Mouse (Mus musculus) heart, postnatal 4 days (tissue): ENCODE results near the gene Pdcd7. TPM values are rescaled to one million over a fixed set of nuclear protein-coding genes. Genes with fewer than 3 reads are reported as not detected.

Source experiments
- DNase-seq: peaks from one replicate; pipeline ENCODE4 v3.0.0; 2021
- total RNA-seq, 2 experiments: library from RNA; stranded (reverse); gene quantifications; 2 replicates each; pipeline ENCODE4 v1.2.3; 2021

The Pdcd7 gene
- total RNA-seq, 2 experiments from 2014 or later, result 12.1 to 13.2 TPM

DNA sequence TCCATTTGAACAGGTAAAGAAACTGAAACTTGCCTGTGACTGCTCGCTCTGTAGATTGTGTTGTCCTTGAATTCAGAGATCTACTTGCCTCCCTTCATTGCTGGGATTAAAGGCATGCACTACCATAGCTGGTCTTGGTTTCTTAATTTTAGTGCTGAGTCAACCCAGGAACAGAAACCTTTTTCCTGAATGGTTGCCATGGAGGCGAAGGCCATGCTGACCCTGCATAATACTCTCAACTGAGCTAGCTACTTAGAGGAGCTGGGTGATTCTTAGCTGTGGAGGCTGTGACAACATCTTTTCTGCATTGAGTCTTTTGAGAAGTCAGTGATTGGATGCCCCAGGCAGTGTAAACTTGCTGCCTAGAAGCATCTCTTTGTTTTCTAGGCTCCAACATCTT, 11.1 kb downstream of the Pdcd7 start:
- DNase-seq, result no peak

DNA sequence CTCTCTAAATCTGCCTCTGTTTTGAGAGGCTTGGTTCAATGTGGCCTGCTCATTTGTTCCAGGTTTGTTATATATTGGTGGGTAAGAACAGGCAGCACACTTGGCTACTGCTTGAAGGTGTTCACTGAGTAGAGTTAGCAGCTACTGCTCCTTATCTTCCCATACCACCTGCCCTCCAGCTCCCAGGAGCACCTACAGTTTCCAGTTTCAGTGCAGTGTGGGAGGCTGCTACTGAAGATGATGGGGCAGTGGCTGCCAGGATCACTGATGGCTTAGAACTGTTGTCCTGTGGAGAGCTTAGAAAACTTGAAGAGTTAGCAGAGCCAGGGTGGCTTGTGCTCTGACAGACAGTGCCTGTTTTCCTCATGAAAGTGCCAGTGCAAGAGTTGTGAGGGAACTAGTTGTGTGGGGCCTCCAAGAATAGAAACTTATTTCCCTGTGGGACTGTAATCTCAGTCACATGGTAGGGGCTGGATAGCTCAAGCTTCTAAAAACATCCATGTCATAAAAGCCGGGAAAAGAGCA, 13.1 kb downstream of the Pdcd7 start:
- no peak for DNase-seq

- DNase-seq, result no peak
Observed at GRCm38 (mm10) chr9:65360641-65361448, 14.9 kb downstream of the Pdcd7 start, which contains the start of gene Ubap1l. Gene Ubap1l (plus strand): TSS chr9:65361041.

GRCm38 (mm10) chr9:65363684-65364083, 17.8 kb downstream of the Pdcd7 start:
- no peak for DNase-seq

- DNase-seq, result no peak
Observed at GRCm38 (mm10) chr9:65365721-65366120, 19.8 kb downstream of the Pdcd7 start.

DNA sequence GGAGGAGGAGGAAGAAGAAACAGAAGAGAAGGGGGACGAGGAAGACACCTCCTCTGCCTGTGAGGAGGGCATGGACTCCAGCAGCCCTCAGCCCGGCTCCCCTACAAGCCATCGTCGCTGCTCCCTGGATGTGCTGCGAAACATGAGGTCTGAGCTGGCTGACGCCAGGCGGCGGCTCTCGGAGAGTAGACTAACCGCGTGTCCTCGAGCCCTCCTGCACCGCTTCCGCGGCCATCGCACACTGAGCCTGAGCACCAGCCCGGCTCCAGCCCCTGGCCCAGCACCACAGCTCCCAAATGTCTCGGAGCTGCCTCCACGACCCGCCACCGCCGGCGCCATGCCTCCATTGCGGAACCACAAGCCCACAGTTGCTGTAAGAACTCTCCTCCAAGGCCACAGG, 25.9 kb downstream of the Pdcd7 start:
- no peak for DNase-seq

- peak; percentile 62 for DNase-seq
Observed at GRCm38 (mm10) chr9:65372449-65372848, 26.5 kb downstream of the Pdcd7 start.

- DNase-seq, result peak; percentile 25
Observed at GRCm38 (mm10) chr9:65374468-65375162, 28.7 kb downstream of the Pdcd7 start.

GRCm38 (mm10) chr9:65375163-65375934, 29.4 kb downstream of the Pdcd7 start:
- DNase-seq, result no peak

DNA sequence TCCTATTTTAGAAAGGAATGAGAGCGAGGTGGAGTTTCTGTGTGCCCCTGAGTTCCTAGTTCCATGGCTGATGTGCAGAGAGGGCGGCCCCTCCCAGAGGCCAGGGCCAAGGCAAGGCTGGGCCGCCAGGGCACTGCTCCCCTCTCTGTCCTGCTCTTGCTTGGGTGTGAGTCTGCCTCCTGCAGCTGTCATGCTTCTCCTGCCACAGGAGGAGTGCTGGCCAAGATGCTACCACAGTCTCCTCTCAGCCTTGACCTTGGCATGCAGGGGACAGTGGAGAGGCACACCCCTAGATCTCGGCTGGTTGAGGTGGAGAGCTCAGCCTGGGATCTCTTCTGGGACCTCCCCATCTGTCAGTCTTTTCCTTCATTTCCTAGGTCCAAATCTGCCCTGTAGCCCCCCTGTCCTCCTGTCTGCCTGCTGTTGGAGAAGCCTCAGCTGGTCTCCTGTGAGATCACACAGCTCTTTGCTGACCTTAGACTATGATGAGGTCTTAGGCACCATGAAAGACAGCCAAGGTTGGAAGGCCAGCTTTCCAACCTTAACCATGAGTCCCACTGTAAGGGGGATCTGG, 35.2 kb downstream of the Pdcd7 start:
- no peak for DNase-seq

GRCm38 (mm10) chr9:65382031-65382750, 36.3 kb downstream of the Pdcd7 start:
- DNase-seq, result peak; percentile 35

DNA sequence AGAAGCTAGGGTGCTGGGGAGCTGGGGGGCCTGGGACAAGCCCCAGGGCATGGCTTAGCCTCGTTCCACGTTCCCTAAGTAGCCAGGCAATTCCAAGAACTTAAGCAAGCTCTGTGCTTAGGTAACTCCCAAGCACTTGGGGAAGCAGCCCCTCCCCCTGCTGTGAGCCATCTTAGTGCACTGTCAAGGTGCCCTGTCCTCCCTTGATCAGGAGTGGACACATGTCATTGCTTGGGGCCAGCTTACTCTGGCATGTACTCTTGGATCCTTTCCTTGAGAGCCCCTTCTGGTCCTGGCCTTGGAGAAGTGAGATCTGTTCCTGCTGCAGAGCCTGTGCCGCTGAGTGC, 36.8 kb downstream of the Pdcd7 start:
- DNase-seq, result no peak

DNA sequence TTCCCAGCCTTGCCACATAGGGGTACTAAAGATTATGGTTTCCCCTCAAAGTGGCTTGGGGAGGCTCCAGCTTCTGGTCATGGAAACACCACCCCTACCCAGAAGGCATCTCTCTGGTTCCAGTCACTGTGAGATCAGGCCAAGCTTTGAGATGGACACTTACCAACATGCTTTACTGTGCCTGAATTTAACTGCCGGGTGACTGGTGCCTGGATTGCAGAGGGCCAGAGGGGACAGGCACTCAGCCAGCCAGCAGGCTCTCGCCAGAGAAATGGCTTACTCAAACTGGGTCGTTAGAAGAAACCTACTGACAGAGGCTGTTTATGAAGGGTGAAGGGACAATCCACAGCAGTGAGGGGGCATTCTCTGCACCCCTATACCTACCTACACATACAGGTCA, 38.4 kb downstream of the Pdcd7 start:
- peak; percentile 48 for DNase-seq

- no peak for DNase-seq
Observed at GRCm38 (mm10) chr9:65386373-65387140, 40.7 kb downstream of the Pdcd7 start.

- DNase-seq, result peak; percentile 42
Observed at GRCm38 (mm10) chr9:65390752-65391612, 45.1 kb downstream of the Pdcd7 start.

DNA sequence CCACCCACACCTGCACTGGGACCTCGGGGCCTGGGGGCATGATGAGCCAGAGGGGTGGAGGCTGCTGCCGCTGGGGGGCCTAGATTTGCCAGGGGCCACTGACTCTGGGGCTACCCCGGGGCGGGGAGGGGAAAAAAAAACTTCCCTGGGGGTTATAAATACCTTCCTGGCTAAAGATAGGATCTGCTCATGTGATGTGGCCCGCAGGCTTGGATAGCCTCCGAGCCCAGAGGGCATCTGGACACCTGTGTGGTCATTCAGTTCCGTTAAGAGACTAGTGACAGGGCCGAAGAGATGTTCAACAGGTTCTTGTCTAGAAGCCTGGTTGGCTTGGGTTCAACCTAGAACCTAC, 45.7 kb downstream of the Pdcd7 start, which contains the start of gene Kbtbd13:
Gene Kbtbd13 (minus strand): TSS at position 40 of the 352 bp plus-strand sequence.
- no peak for DNase-seq

DNA sequence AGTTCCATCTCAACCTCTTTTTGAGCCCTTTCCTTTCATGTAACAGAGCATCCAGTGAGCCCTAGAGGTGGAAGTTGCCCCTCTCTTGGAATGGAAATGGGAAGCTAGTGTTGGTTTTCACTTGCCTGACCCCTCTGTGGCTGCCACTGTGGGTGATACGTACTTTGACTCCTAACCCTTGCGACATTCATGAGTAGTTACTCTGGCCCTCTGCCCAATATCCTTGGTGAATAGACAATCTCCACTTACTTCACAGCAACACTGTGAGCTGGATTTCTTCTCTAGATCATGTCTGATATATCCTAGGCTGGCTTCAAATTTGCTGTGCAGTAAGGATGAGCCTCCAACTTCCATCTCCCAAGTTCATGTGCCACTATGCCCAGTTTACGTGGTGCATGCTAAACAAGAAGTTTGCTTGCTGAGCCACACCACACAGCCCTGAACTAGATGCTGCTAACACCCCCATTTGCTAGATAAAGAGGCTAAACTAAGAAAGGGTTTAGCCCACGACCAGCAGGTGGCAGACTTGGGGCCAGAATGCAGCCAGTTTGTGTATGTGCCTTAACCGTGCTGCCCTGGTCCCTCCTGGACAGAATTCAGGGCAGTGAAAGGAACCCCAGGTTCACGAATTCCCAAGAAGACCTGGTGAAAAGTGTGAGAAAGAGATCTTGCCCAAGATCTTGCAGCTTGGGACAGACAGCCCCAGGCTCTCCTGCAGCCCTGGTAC, 46.9 kb downstream of the Pdcd7 start:
- DNase-seq, result peak; percentile 84

DNA sequence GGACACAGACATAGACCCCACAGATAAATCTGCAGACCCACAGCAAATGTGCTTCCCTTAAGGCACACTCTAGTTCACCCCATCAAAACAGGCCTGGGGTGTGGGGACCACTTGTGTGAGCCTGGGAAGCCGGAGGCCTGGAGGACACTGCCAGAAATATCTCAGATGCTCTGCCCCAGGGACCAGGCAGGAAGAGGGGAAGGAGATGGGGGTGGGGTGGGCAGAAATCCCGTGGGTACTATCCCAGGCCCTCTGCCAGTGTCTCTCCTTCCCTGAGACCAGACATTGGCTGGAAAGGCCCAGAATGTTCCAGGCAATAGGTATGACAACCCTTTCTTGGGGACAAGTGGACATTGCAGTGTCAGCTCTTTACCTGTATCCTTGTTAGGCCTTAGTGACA, 47.7 kb downstream of the Pdcd7 start:
- peak; percentile 43 for DNase-seq

- DNase-seq, result no peak
Observed at GRCm38 (mm10) chr9:65394360-65394759, 48.5 kb downstream of the Pdcd7 start.
